Comparison of ENCODE assay signal across 22 mouse cellular contexts in genomic region chr3:122345977-122346472, GRCm38 (mm10). TPM values are rescaled to one million over a fixed set of nuclear protein-coding genes. Genes with fewer than 3 reads are reported as not detected.
DNase-seq lines count a peak whose midpoint lies in the region; ATAC-seq and TF ChIP-seq lines count a peak whose summit lies in the region.
"Had no signal": no experiment of that assay in that cellular context is flagged by ENCODE, and none has a peak within 500 bp of the region (broad histone marks: within the 10 kb centered on the region; RNA-seq: fewer than 3 reads in every experiment).

No protein-coding gene starts in this region.

- no peak overlapping the region for H3K27ac ChIP-seq in liver, embryonic 12.5 days
- H3K27ac ChIP-seq in kidney, embryonic 14.5 days (ENCODE audit: low read depth, low read length): no peak overlapping the region
- H3K27ac ChIP-seq: embryonic facial prominence, embryonic 15.5 days; heart, embryonic 15.5 days; hindbrain, embryonic 13.5 days had no signal

- H3K4me2 ChIP-seq in liver, embryonic 12.5 days: no peak overlapping the region
- no peak overlapping the region for H3K4me2 ChIP-seq in kidney, embryonic 14.5 days (replicated peaks; ENCODE audit: low read depth, low read length)
- H3K4me2 ChIP-seq: embryonic facial prominence, embryonic 15.5 days; heart, embryonic 11.5 days; heart, embryonic 15.5 days; hindbrain, embryonic 13.5 days had no signal

- no peak overlapping the region for H3K9ac ChIP-seq in liver, embryonic 12.5 days
- no peak overlapping the region for H3K9ac ChIP-seq in kidney, embryonic 14.5 days (ENCODE audit: low read depth, low read length)
- H3K9ac ChIP-seq: embryonic facial prominence, embryonic 15.5 days; heart, embryonic 15.5 days; hindbrain, embryonic 13.5 days had no signal

- no peak for TF ChIP-seq CTCF in G1E (IDR thresholded peaks at IDR 0.05; ENCODE audit: low read depth, low read length)

- H3K4me1 ChIP-seq in G1E (ENCODE audit: insufficient read depth, low read depth, low read length): peaks cover 23% of the 10 kb centered on the region
- H3K4me1 ChIP-seq in liver, embryonic 12.5 days: peaks cover 7% of the 10 kb centered on the region
- no peaks in the 10 kb centered on the region for H3K4me1 ChIP-seq in kidney, embryonic 14.5 days (ENCODE audit: control insufficient read depth, insufficient read depth, low read length)
- H3K4me1 ChIP-seq: embryonic facial prominence, embryonic 15.5 days; heart, embryonic 15.5 days; hindbrain, embryonic 13.5 days had no signal

- H3K27me3 ChIP-seq in G1E (ENCODE audit: insufficient read depth, low read length): no peaks in the 10 kb centered on the region
- no peaks in the 10 kb centered on the region for H3K27me3 ChIP-seq in liver, embryonic 12.5 days (replicated peaks)
- no peaks in the 10 kb centered on the region for H3K27me3 ChIP-seq in kidney, embryonic 14.5 days (ENCODE audit: control insufficient read depth, insufficient read depth, low read length)
- H3K27me3 ChIP-seq: CH12.LX; embryonic facial prominence, embryonic 15.5 days; hindbrain, embryonic 13.5 days had no signal

- no peak for DNase-seq in G1E (ENCODE audit: low spot score)
- DNase-seq in c-Kit-positive CD71-positive TER-119-negative erythroid progenitor cells, embryonic 14.5 days (ENCODE audit: low read depth): peak; percentile 16
- DNase-seq in yolk sac, embryonic 10.5 days (ENCODE audit: low spot score): peak; percentile 26
- DNase-seq: adrenal gland, adult 8-10 months; adrenal gland, postnatal 36 days; cerebellum, adult 11 months; cerebellum, adult 8-10 months; cerebellum, postnatal 14 days; embryo, embryonic 11 days; gastrocnemius, postnatal 10 days; heart, adult 18-20 months; heart, postnatal 14 days had no signal

- H3K4me3 ChIP-seq in G1E (ENCODE audit: low read depth, low read length): no peak overlapping the region
- no peak overlapping the region for H3K4me3 ChIP-seq in liver, embryonic 12.5 days
- no peak overlapping the region for H3K4me3 ChIP-seq in kidney, embryonic 14.5 days (ENCODE audit: low read length)
- H3K4me3 ChIP-seq: embryonic facial prominence, embryonic 15.5 days; erythroblast, embryonic 14.5 days; heart, embryonic 15.5 days; hindbrain, embryonic 13.5 days had no signal

- no peaks in the 10 kb centered on the region for H3K9me3 ChIP-seq in G1E (replicated peaks)
- H3K9me3 ChIP-seq in liver, embryonic 12.5 days (replicated peaks): no peaks in the 10 kb centered on the region
- H3K9me3 ChIP-seq in kidney, embryonic 14.5 days (ENCODE audit: control insufficient read depth, low read length): no peaks in the 10 kb centered on the region
- H3K9me3 ChIP-seq: embryonic facial prominence, embryonic 15.5 days; heart, embryonic 15.5 days; hindbrain, embryonic 13.5 days had no signal

- H3K36me3 ChIP-seq in G1E (replicated peaks): no peaks in the 10 kb centered on the region
- no peaks in the 10 kb centered on the region for H3K36me3 ChIP-seq in liver, embryonic 12.5 days
- H3K36me3 ChIP-seq in kidney, embryonic 14.5 days (ENCODE audit: control insufficient read depth, insufficient read depth, low read length): no peaks in the 10 kb centered on the region
- H3K36me3 ChIP-seq: embryonic facial prominence, embryonic 15.5 days; heart, embryonic 15.5 days; hindbrain, embryonic 13.5 days had no signal

- ATAC-seq in G1E (ENCODE audit: extremely low read depth, insufficient number of reproducible peaks, low FRiP score, poor library complexity, severe bottlenecking): peak; percentile 28; the same call in 1 of the 2 replicates
- 0 out of 2 replicates have a peak, but pooled peaks have one; percentile 18 for ATAC-seq in liver, embryonic 12.5 days
- ATAC-seq in inflammation-experienced regulatory T-cells, adult 6 months: no peak
- ATAC-seq in kidney, embryonic 14.5 days (ENCODE audit: low FRiP score, low TSS enrichment): no peak
- ATAC-seq: forebrain, embryonic 16.5 days had no signal

- 16% methylated on average over 1 of the region's 1 CpGs for WGBS in liver, embryonic 12.5 days (ENCODE audit: insufficient replicate concordance)
- 74% methylated on average over 1 of the region's 1 CpGs for WGBS in kidney, embryonic 14.5 days

RNA-seq across cellular contexts. Expression of gene Bcar3, which starts 52.1 kb away (rescaled TPM):
- total RNA-seq in G1E (2014; fragmentation: Nextera tagmentation): not detected in 2 replicates
- 0.27 TPM in 1 of 2 replicates, not detected in the other for total RNA-seq in G1E (2017)
- polyA plus RNA-seq in G1E (2012): not detected in 2 replicates
- polyA plus RNA-seq in liver, embryonic 12.5 days (2016; fragmentation: Nextera tagmentation; extraction: Ambion mirVana): 5.5 and 6.8 TPM in 2 replicates
- polyA plus RNA-seq in inflammation-experienced regulatory T-cells, adult 6 months (2017; shearing (Covaris generic)): under 1 TPM in 1 of 3 experiments, not detected in 2; 0.58 TPM
- polyA plus RNA-seq in kidney, embryonic 14.5 days (2014; fragmentation: Nextera tagmentation; extraction: Ambion mirVana): 9.6 and 13.7 TPM in 2 replicates
- polyA plus RNA-seq: erythroblast, embryonic 14.5 days had no signal

Comparison
In these comparisons a context has a peak if more than half of its experiments do, and no peak if none do; other contexts are left out.
1. ATAC-seq: peak in G1E (single experiment) and liver, embryonic 12.5 days (single experiment); none in inflammation-experienced regulatory T-cells, adult 6 months (single experiment) and kidney, embryonic 14.5 days (single experiment).